Mouse (Mus musculus) midbrain, embryonic 13.5 days (tissue): ENCODE measurements around the gene Arhgef40. TPM values are rescaled to one million over a fixed set of nuclear protein-coding genes. Genes with fewer than 3 reads are reported as not detected.
A peak's percentile ranks its signal among the peaks of the same experiment; 100 is the strongest.

ENCODE experiments used
- ATAC-seq: fragments of 200-750 bp; cut with Nextera tagmentation; 2 replicates; pipeline ENCODE4 v1.8.0; 2017; ENCODE audit warnings: mild to moderate bottlenecking, moderate TSS enrichment, moderate library complexity
- H3K27ac ChIP-seq: fragments of 300-500 bp; sonication (generic); 2 replicates; pipeline ENCODE4 v1.5.1; 2015; ENCODE audit warnings: inconsistent platforms, mild to moderate bottlenecking, moderate library complexity
- H3K27me3 ChIP-seq: fragments of 300-500 bp; sonication (generic); 2 replicates; pipeline ENCODE4 v1.6.1; 2015; ENCODE audit warnings: mild to moderate bottlenecking, inconsistent platforms
- H3K36me3 ChIP-seq: fragments of 300-500 bp; sonication (generic); 2 replicates; pipeline ENCODE4 v1.6.1; 2015; ENCODE audit warnings: mild to moderate bottlenecking, inconsistent platforms
- H3K4me1 ChIP-seq: fragments of 300-500 bp; sonication (generic); replicated peaks from 2 replicates; pipeline ENCODE4 v1.6.1; 2015; ENCODE audit warnings: inconsistent platforms
- H3K4me2 ChIP-seq: fragments of 300-500 bp; sonication (generic); replicated peaks from 2 replicates; pipeline ENCODE4 v1.6.1; 2015; ENCODE audit warnings: moderate library complexity, mild to moderate bottlenecking, inconsistent platforms
- H3K4me3 ChIP-seq: fragments of 300-500 bp; sonication (generic); replicated peaks from 2 replicates; pipeline ENCODE4 v1.5.1; 2015; ENCODE audit warnings: mild to moderate bottlenecking, inconsistent platforms
- H3K9ac ChIP-seq: fragments of 300-500 bp; sonication (generic); replicated peaks from 2 replicates; pipeline ENCODE4 v1.6.1; 2015; ENCODE audit warnings: mild to moderate bottlenecking, inconsistent platforms
- H3K9me3 ChIP-seq: fragments of 300-500 bp; sonication (generic); 2 replicates; pipeline ENCODE4 v1.6.1; 2016; ENCODE audit warnings: mild to moderate bottlenecking, inconsistent platforms
- WGBS: fragments of 180-500 bp; shearing (Covaris S2); methylation state at CpG from one replicate; pipeline ENCODE4 v1.1.7; 2015; 5-methylcytosine and 5-hydroxymethylcytosine counted together
- polyA plus RNA-seq: library from polyadenylated mRNA; unstranded; fragments of >200 nt; fragmentation: Nextera tagmentation; extraction: Ambion mirVana; gene quantifications from 2 replicates; pipeline ENCODE4 v1.2.1, GENCODE M21; 2015

Gene Arhgef40
- polyA plus RNA-seq, 1 experiment from 2014 or later, result 82.2 TPM

DNA sequence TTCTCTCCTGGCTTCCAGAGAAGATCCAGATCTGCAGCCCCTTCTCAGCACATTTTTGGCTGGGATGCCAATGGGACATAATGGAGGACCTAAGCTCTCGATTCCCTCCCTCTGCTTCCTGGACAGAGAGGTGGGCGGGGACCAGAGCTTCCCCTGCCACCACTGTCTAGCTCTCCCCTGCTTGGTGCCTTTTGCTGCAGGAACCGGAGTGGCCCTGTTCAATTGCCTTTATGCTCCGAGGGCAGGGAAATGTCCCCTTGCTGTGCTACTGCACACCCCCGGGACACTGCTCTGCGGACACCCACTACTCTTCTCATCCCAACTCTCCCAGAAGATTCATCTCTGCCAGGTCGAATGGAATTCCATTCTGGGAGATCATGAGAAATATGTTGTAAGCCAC is 20.6 kb downstream of the Arhgef40 start:
- Histone ChIP-seq H3K4me3 (no peak overlapping the region), H3K9me3 (no peaks in the 10 kb centered on the region), H3K27me3 (no peaks in the 10 kb centered on the region), H3K4me1 (peaks cover 69% of the 10 kb centered on the region), H3K4me2 (peak overlapping the region; percentile 51), H3K36me3 (peaks cover 78% of the 10 kb centered on the region), H3K9ac (peak overlapping the region; percentile 55), H3K27ac (peak overlapping the region; percentile 92)
- ATAC-seq, result no peak
- 58% methylated on average over 7 of the region's 7 CpGs for WGBS

DNA sequence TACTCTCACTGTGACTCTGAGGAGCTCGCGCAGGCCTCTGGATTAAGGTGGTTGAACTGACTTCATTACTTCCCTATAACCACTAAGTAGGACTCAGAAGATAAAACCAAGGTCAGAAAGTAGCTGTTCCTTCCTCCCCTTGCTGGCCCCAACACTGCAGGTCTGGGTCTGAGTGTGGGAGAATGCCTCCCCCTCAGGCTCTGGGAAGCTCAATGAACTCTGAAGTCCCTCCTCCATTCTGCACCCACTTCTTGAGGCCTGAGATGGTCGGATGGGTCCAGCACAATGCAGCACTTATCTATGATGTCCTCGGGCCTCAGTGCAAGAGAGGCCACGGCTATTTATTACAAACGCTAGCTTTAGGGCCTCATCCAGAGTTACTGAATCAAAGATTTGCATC is 21.1 kb downstream of the Arhgef40 start:
- 0 out of 2 replicates have a peak overlapping the region, but pooled peaks have one; percentile 55 for H3K9ac ChIP-seq
- 76% methylated on average over 6 of the region's 6 CpGs for WGBS

DNA sequence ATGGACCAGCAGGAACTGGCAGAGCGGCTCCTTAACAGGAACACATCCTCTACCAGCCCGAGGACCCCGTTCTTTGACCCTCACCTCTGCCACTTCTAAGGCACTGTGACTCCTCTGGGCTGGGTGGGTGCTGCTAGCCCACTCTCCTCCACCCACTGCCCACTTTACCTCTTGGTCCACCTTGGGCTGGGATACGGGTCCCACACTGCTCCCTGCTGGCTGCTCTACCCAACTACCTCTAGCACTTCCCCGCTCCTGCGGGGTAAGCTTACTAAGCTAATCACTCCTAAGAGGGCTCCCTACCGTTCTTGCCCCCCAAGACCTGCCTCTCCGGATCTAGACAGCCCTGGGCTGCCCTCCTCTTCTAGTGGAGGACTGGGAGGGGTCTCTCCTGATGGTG is 21.7 kb downstream of the Arhgef40 start:
- Histone ChIP-seq H3K36me3 (peaks cover 67% of the 10 kb centered on the region), H3K9me3 (no peaks in the 10 kb centered on the region), H3K27ac (peak overlapping the region; percentile 25; the same call in 1 of the 2 replicates), H3K4me1 (peaks cover 78% of the 10 kb centered on the region), H3K4me3 (no peak overlapping the region), H3K4me2 (no peak overlapping the region), H3K9ac (no peak overlapping the region; the same call in 1 of the 2 replicates), H3K27me3 (no peaks in the 10 kb centered on the region)
- ATAC-seq, result no peak
- 70% methylated on average over 8 of the region's 8 CpGs for WGBS

More for the DNA sequence above, 21.1 kb downstream of the Arhgef40 start:
- no peaks in the 10 kb centered on the region for H3K27me3 ChIP-seq
- H3K4me2 ChIP-seq, result no peak overlapping the region
- ATAC-seq, result no peak
- peaks cover 73% of the 10 kb centered on the region for H3K36me3 ChIP-seq
- peak overlapping the region; percentile 92 for H3K27ac ChIP-seq
- peaks cover 72% of the 10 kb centered on the region for H3K4me1 ChIP-seq
- H3K4me3 ChIP-seq, result no peak overlapping the region
- H3K9me3 ChIP-seq, result no peaks in the 10 kb centered on the region

DNA sequence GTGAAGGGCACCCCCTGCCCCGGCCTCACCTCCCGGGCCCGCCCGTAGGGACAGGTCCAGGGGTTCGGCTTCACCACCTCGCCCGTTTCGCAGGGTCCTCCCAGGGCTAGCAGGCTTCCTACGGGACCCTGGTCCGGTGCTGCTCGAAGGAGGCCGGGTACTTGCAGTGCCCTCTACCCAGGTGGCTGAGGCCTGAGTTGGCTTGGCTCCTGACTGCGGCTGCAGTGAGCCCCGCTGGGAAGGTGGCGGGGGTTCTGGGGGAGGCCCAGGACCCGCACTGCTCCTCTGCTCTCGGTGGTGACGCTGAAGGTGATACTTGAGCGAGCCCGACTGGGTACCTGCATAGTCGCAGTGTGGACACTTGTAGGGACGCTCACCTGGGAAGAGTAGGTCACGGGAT is 22.3 kb downstream of the Arhgef40 start:
- WGBS, result 89% methylated on average over 23 of the region's 23 CpGs
- Histone ChIP-seq H3K4me2 (no peak overlapping the region), H3K27me3 (no peaks in the 10 kb centered on the region), H3K4me1 (peaks cover 83% of the 10 kb centered on the region), H3K4me3 (0 out of 2 replicates have a peak overlapping the region, but pooled peaks have one; percentile 5), H3K9ac (no peak overlapping the region; the same call in 1 of the 2 replicates), H3K27ac (0 out of 2 replicates have a peak overlapping the region, but pooled peaks have one; percentile 25), H3K9me3 (no peaks in the 10 kb centered on the region), H3K36me3 (peaks cover 64% of the 10 kb centered on the region)
- ATAC-seq, result no peak

DNA sequence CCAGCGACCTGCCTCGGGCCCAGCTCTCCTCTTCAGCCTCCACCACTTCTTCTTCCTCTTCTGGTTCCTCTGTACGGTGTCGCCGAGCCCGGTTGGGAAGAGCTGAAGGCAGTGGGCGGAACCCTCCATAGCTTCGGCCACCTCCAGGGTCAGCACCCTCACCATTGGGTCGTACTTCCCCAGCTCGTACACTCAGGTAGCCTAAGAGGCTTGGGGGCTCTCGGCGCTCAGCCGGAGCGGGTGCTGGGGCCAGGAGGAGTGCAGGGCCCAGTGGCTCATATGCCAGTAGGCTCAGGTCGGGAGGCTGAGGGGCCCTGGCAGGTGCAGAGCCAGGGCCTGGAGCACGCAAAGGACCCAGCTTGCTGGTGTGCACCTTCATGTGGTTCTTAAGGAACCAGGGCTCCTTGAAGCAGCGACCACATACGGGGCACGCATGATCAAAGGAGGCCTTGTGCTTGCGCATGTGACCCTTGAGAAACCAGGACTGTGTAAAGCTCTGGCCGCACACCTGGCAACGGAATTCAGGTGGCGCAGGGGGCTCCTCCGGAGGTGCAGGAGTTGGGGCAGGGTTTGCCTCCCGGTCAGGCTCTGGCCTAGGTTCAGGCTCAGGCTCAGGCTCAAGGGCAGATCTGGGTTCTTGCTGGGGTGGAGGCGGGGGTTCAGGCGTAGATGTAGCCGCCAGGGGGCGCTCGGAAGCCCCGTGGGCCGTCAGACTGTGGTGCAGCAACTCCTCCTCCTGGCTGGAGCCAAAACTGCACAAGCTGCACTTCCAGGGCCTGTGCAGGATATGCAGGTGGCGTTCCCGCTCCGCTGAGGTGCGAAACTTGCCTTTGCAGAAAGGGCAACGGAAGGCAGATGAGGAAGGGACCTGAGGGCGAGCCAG is 24.0 kb downstream of the Arhgef40 start:
- Histone ChIP-seq H3K9me3 (no peaks in the 10 kb centered on the region), H3K36me3 (peaks cover 48% of the 10 kb centered on the region), H3K27ac (peak overlapping the region; percentile 99), H3K4me2 (peak overlapping the region; percentile 83), H3K27me3 (no peaks in the 10 kb centered on the region), H3K9ac (peak overlapping the region; percentile 90), H3K4me1 (peaks cover 94% of the 10 kb centered on the region), H3K4me3 (peak overlapping the region; percentile 47)
- WGBS, result 48% methylated on average over 38 of the region's 38 CpGs
- ATAC-seq, result peak; percentile 16

DNA sequence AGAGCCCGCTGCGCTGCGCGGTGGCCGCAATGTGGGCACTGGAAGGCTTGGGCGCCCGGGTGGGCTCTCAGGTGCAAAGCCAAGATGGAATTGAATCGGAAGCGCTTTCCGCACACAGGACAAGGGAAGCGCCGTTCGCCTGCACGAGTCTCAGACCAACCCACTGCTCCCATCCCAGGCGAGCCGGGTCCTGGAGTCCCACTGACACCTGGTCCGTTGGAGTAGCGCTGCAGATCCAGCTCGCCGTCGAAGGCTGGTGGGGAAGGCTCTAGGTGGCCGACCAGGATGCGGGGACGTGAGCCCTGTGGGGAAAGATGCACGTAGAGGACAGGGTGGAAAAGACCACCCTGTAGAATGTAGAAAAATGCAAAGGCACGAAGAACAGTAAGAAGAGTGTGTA is 24.8 kb downstream of the Arhgef40 start:
- Histone ChIP-seq H3K4me2 (peak overlapping the region; percentile 83), H3K9me3 (no peaks in the 10 kb centered on the region), H3K36me3 (peaks cover 48% of the 10 kb centered on the region), H3K27ac (peak overlapping the region; percentile 99), H3K27me3 (no peaks in the 10 kb centered on the region), H3K4me3 (peak overlapping the region; percentile 47), H3K4me1 (peaks cover 87% of the 10 kb centered on the region), H3K9ac (peak overlapping the region; percentile 90)
- WGBS, result 20% methylated on average over 26 of the region's 26 CpGs
- no peak for ATAC-seq

GRCm38 (mm10) chr14:52009841-52010240 is 25.3 kb downstream of the Arhgef40 start:
- no peak for ATAC-seq
- WGBS, result 18% methylated on average over 6 of the region's 6 CpGs

GRCm38 (mm10) chr14:52010446-52011111 is 26.1 kb downstream of the Arhgef40 start:
- ATAC-seq, result peak; percentile 89

More at GRCm38 (mm10) chr14:52009841-52010240, 25.3 kb downstream of the Arhgef40 start:
- peak overlapping the region; percentile 90 for H3K9ac ChIP-seq
- no peaks in the 10 kb centered on the region for H3K9me3 ChIP-seq
- peak overlapping the region; percentile 99 for H3K27ac ChIP-seq
- H3K4me3 ChIP-seq, result peak overlapping the region; percentile 47
- peaks cover 82% of the 10 kb centered on the region for H3K4me1 ChIP-seq
- peaks cover 44% of the 10 kb centered on the region for H3K36me3 ChIP-seq
- no peaks in the 10 kb centered on the region for H3K27me3 ChIP-seq
- peak overlapping the region; percentile 83 for H3K4me2 ChIP-seq

GRCm38 (mm10) chr14:52011683-52012082 is 27.2 kb downstream of the Arhgef40 start:
- Histone ChIP-seq H3K27ac (peak overlapping the region; percentile 99), H3K9ac (peak overlapping the region; percentile 90; the same call in 1 of the 2 replicates), H3K9me3 (no peaks in the 10 kb centered on the region), H3K4me3 (peak overlapping the region; percentile 47), H3K36me3 (peaks cover 25% of the 10 kb centered on the region), H3K4me1 (peaks cover 81% of the 10 kb centered on the region), H3K27me3 (no peaks in the 10 kb centered on the region), H3K4me2 (peak overlapping the region; percentile 83)
- no peak for ATAC-seq
- WGBS, result 24% methylated on average over 1 of the region's 1 CpGs

More at GRCm38 (mm10) chr14:52010446-52011111, 26.1 kb downstream of the Arhgef40 start:
- Histone ChIP-seq H3K36me3 (peaks cover 36% of the 10 kb centered on the region), H3K9ac (peak overlapping the region; percentile 90), H3K27me3 (no peaks in the 10 kb centered on the region), H3K4me3 (peak overlapping the region; percentile 47), H3K9me3 (no peaks in the 10 kb centered on the region), H3K27ac (peak overlapping the region; percentile 99), H3K4me1 (peaks cover 81% of the 10 kb centered on the region), H3K4me2 (peak overlapping the region; percentile 83)
- WGBS, result under 1% methylated on average over 9 of the region's 9 CpGs

DNA sequence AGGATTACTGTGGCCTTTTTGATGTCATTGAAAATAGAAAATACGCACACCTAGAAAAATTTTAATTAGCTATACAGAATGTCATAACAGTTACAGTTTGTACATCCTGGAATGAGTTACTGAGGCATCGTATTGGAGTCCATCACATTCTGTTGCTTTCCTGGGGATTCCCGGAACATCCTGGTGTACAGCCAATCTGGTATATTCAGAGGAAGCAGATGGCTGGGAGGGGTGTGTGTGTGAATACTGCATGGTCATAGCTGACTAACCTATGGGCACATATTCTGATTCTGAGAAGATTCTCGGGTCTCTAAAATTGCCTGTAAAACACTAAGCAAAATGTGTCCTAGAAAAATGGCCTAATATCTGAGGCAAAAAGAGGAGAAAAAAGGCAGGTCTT is 27.6 kb downstream of the Arhgef40 start:
- 54% methylated on average over 4 of the region's 4 CpGs for WGBS
- ATAC-seq, result no peak
- Histone ChIP-seq H3K4me3 (peak overlapping the region; percentile 63), H3K4me2 (peak overlapping the region; percentile 83), H3K4me1 (peaks cover 81% of the 10 kb centered on the region), H3K36me3 (peaks cover 21% of the 10 kb centered on the region), H3K9ac (peak overlapping the region; percentile 90), H3K9me3 (no peaks in the 10 kb centered on the region), H3K27ac (peak overlapping the region; percentile 99), H3K27me3 (no peaks in the 10 kb centered on the region)

DNA sequence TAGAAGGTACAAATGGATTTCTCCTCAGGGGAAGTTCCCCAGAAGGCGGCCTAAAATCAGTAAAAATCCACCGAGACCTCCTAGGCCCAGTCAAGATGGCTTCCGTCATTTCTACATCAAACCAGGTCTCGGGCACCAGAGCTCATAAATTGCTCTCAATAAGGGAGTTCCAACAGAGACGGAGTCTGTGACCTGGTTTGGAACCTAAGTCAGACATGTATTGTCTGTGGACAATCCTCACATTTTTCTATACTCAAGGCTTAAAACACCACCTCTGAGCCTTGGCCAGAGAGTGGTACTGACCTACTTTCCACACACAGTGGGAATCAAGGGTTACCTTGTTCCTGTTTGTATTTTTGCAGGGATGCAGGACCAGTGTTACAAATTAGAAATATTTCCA is 28.0 kb downstream of the Arhgef40 start:
- H3K27ac ChIP-seq, result peak overlapping the region; percentile 99
- no peaks in the 10 kb centered on the region for H3K27me3 ChIP-seq
- H3K36me3 ChIP-seq, result peaks cover 17% of the 10 kb centered on the region
- no peak for ATAC-seq
- no peaks in the 10 kb centered on the region for H3K9me3 ChIP-seq
- H3K4me1 ChIP-seq, result peaks cover 77% of the 10 kb centered on the region
- H3K9ac ChIP-seq, result peak overlapping the region; percentile 90
- WGBS, result 25% methylated on average over 5 of the region's 5 CpGs
- H3K4me3 ChIP-seq, result peak overlapping the region; percentile 63
- H3K4me2 ChIP-seq, result peak overlapping the region; percentile 83
